Mouse (Mus musculus) lung, postnatal 36 days (tissue): ENCODE measurements at regions not wholly inside any gene's neighbourhood (a gene's known extent, or its start where the extent isn't known, plus 50 kb on each side); places are given as distances from the start of the nearest gene placed in this dataset.

ENCODE experiments used
- DNase-seq: peaks from one replicate; pipeline ENCODE4 v3.0.0; 2022; ENCODE audit warnings: mixed read lengths

DNA sequence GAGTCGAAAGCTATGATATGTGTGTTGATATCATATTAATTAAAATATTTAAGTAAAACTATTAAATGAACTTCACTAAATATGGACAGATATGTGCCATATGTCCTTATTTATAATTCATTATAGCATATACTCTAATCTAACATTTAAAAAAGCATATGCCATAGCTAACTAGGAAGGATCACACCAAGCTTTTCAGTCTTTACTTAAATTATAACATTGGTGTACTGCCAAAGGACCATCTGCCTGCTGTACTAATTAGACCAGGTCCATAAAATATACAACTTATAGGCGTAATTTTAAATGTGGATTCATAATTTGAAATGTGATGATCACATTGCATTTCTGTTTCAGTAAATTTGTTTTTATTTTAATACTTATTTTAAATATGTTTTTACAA is 651.9 kb upstream of the Klhl1 start:
- DNase-seq = no peak

DNA sequence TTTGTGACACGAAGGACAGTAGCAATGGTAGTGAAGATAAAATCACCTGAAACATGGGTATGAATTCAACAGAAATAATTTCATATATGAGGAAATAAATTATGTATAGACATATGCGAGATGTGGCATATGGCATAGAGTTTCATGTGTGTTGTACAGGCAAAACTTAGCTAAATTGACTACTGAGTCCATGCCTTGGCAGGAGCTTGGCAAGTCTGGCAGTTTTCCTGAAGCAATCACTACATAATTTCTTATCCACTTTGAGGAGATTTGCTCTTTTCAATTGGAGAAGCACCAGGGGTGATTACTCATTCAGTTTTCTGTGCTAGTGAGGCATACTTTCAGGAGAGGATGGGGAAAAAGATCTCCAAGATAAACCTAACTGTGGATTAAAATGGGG is 646.9 kb upstream of the Klhl1 start:
- no peak for DNase-seq

DNA sequence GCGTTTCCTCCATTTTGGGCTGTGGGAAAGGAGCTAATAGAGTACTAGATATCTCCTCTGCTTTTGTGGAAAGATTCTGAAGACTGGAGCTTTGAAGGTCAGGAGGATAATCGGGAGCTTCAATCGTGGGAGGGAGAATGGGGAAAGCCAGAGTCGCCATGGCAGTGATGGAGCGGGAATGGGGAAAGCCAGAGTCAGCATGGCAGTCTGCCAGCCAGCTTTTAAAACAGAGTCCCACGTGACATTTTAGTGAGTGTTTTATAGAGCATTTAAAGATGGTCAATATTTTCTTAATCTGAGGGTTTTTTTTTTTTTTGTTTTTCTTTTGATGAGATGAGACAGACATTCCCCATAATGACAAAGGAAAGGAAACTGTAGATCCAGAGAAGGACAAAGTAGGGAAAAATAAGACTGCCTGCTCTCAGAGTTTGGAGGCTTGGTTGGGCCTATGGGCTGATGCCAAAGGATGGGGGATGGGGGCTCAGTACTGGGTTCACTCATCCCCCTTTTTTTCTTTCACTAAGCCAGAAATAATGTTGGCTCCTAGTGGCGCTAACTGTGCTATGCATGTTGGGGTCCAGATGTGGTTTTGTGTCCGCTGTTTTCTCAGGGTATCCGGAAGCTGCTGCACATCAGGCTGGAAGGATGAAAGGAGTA is 630.2 kb upstream of the Klhl1 start:
- no peak for DNase-seq

DNA sequence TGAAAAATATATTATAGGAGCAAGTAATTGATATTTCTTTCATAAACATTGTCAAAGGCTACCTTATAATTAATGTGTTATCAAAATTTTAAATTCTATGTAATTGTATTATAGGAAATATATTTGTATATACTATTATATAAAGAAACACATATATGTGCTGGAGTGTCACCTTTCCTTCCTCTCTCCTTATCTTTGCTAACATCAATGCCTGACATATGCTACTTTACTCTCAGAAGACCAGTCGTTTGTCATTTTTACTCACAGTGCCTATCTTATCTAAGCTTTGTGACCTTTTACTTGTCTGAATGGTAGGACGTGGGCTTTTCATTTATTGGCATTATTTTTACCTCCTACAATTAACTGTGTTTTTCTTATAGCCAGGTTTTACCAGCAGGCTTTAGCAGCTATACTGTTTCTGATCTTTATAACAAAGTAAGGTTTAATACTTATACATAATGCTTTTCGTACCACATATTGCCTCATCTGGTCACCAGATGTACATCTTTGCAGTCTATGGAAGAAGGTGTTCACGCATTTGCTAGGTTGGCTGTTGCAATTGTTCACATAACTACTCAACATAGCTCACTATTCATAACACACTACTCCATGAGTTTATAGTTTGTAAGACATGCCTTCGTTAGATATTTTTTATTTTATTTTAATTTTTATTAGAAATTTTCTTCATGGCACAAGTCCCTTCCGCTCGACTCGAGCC is 597.2 kb upstream of the Klhl1 start:
- no peak for DNase-seq

- no peak for DNase-seq
Measured at GRCm38 (mm10) chr14:97101090-97101675, 582.3 kb upstream of the Klhl1 start.

DNA sequence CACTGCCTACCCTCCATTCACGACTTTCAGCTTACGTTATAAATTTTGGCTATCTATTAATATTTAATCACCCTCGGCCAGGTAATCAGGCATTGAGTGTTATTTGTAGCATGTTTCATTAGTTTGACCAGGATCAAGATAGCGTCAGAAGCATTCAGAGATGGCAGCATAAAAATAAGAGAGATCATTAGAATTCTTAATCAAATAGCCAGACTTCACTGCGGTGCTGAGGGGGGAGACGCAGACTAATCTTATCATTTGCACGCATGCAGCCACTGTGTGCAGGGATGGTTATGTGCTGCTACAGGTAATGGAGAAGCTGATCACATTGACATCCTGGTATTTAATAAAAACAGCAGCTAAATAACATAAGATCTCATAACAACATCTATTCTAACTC is 574.5 kb upstream of the Klhl1 start:
- no peak for DNase-seq

GRCm38 (mm10) chr14:97088863-97089262 is 570.0 kb upstream of the Klhl1 start:
- no peak for DNase-seq

- DNase-seq = no peak
Measured at GRCm38 (mm10) chr14:97087346-97087745, 568.4 kb upstream of the Klhl1 start.

DNA sequence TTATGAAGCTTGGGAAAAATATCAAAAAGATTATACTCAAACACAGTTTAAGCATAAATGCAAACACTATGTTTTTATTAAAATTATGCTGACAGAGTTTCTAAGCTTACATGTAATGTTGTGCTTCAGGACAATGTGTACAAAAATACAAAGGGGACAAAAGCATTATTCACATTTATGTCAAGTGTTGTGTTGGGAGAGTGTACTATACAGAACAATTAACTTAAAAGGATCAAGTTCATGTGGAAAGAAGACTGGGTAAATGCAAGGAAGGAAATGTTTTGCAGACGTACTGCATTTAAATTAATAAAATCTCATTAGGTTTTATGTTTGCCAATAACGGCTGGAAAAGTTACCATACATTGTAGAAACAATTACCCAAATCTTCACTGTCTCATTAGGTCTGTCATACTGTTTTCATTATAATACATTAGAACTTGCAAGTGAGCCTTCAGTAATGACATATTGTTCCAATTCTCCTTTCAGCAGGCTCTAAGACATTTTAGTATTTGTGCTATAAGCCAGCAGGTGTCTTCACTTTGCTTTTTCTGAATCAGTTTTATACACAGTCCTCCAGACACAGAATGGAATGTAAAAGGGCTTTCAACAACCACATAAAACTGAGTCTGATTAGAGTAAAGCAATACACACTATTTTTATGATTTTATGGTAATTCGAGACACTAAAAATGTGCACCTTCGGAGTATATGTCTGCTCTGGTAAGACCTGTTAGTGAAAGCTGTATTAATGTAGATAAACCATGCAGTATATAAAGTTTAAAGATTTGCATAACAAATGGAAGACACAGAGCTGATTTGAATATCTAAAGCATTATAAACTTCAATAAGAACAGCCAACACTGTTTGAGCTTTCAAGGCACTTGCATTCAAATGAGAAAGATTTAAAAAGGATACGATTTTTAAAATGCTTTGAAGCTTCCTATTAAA is 567.7 kb upstream of the Klhl1 start:
- no peak for DNase-seq

- no peak for DNase-seq
Measured at GRCm38 (mm10) chr14:97074808-97075207, 555.9 kb upstream of the Klhl1 start.

DNA sequence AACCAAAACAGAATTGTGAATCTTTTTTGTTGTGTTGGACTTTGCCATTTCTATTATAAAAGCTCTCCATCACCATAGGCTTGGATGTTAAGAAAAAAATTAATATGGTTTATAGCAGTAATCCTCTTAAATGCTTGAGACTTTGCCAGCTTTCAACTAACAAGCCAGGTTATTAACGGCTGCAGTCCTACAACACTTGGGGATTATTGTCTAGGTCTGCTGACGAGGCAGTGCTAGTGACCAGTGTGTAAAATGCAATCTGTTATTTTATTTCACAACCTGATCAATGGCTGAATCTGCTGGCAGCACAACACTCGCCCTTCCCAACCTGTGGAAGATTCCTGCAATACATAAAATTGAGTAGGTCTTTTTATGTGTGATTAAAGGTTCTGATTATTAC is 549.9 kb upstream of the Klhl1 start:
- no peak for DNase-seq

- no peak for DNase-seq
Measured at GRCm38 (mm10) chr14:97068313-97068712, 549.4 kb upstream of the Klhl1 start.

DNA sequence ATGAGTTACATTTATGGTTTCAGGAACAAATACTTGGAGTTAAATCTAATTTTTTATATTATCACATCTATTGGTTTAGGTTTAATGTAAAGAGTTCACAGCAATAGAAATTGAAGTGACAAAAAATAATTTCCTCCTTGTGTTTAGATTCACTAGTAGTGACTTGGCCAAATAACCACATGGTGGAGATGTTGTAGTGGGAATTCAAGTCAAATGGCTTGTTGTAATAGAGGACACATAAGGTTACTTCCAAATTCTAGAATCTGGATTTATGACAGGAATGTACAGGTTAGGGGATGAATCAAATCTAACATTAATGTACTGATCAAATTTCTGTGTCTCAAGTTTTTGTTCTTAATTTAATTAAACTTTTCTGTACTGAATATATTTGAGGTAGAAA is 526.4 kb upstream of the Klhl1 start:
- no peak for DNase-seq

GRCm38 (mm10) chr14:97039850-97040249 is 520.9 kb upstream of the Klhl1 start:
- DNase-seq = no peak

DNA sequence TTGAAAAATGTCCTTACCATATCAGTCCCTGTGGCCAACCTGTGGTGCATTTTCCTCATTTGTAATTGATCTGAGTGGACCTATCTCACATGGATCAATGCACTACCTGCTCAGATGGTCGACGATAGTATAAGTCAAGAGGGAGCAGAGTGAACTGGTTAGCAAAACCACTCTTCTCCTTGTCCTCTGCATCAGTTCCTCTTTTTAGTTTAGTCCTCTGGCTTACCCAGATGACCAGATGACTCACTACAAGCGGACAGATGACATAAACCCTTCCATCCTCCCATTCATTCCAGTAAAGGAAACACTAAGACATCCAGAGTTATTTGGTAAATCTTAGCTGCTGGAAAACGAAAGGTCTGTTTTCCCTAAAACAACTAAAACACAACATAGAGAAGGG is 509.6 kb upstream of the Klhl1 start:
- DNase-seq = no peak

GRCm38 (mm10) chr14:97006294-97006693 is 487.4 kb upstream of the Klhl1 start:
- DNase-seq = no peak

DNA sequence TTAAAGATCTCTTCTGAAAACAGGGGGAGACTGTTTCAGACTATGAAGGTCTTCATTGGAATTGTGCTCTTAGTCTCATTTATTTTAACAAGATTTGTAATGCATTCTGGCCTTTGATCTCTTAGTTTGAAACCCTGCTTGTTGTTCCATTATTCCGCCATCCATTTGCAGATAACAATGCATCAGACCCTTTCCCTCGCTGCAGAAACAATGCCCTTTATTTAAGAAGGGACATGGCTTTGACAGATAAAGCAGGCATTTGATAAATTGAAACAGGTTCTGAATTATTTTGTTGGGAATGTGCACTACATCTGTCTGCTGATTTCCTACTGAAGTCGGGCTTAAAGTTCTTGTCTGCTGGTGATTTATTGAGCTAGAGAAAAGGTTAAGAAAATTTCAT is 476.2 kb upstream of the Klhl1 start:
- no peak for DNase-seq

DNA sequence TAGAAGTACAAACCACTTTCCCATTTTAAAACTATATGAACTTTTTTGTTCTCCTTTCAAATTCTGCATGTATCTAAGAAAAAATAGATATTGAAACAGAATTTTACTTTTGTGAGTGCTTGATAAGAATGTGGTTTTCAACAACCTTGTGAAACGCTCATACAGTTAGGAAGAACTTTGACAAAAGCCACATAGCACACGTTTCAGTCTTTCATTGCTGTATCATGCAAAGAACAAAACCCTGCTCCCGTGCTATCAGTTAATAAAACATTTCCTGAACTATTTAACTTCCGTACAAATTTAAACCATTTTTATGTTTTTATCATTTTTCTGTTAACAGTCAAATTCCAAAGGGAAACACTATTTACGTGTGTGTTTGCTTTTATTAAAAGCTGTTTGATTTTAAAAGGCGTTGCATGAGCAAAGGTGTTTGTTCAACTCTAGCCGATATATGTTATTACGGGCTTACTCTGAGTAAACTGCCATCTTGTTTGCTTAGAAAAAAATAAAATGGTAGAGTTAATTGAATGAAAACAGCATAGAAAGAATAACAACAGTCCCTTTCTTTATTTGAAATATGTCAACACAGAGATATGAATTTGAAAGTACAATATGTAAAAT is 471.8 kb upstream of the Klhl1 start:
- DNase-seq = no peak

DNA sequence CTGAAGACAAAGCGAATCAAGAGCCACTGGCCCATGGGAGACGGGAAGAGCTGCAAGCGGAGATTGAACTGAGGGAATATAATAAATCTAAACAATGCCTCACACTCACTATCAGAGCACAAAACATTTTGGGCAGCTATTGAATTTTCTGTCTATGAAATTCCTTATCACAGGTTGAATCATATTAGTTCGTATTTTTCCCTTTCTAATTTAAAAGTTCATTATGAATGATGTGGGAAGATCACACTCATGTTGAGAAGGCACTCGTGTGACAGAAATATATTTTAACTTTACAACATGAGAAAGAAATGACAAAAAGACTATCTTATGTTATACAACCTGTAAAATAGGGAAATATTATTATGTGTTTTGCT is 444.2 kb upstream of the Klhl1 start:
- DNase-seq = no peak

DNA sequence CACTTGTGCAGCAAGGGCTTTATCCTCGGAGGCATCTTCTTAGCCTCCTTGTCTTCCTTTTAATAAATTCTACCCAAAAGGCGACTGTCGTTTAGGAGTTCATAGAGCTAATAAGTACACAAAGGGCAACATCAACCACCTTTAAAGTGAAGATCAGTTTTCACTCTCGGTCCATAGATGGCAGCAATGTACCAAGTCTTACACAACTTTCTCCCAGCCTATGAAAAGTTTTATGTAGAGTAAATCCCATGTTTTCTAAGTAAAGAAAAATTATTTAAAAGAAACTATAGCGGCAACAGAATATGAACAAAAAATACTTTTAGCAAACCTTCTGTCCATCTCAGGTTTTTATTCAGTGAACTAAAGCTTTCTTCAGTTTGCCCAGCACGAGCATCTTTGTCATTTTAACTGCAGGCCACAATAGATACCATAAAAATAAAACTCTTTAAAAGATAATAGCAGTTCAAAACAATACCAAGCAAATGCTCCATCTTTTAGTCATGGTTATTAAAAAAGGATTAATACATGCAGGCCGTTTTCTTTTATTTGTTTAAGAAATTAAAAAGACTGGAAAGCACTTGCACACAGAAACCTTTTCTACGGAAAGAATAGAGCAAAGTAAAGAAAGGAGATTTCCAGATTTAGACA is 443.6 kb upstream of the Klhl1 start:
- DNase-seq = no peak

- no peak for DNase-seq
Measured at GRCm38 (mm10) chr14:96956115-96956514, 437.2 kb upstream of the Klhl1 start.

GRCm38 (mm10) chr14:96954462-96954861 is 435.6 kb upstream of the Klhl1 start:
- DNase-seq = peak; percentile 3
